Mouse (Mus musculus) 416B (cell line): ENCODE data around the gene Lyrm9.
"Not testable (repeated sequence)": the region's sequence is repeated elsewhere in the genome, so short reads cannot be mapped to it uniquely, and the experiment has no call there.

Experiments
- DNase-seq: peaks from one replicate; pipeline ENCODE4 v3.0.0; 2011; ENCODE audit warnings: low read depth

Gene Lyrm9

DNA sequence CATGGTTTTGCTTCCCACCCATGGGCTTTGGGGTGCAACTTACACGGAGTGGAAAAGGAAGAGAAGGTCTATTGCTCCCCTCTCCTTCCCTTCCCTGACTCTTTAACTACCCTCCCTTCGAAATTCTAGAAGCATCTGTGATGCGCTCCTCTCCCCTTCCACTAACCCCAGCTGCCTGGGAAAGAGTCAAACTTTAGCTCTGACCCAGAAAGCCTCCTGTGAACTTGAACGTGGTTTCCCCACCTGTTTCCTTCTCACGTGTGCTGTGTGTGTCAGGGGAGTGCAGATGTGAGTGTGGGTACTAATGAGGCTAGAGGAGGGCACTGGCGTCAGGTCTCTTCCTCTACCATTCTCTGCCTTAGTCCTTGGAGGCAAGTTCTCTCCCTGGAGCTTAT, 25.5 kb downstream of the Lyrm9 start:
- no peak for DNase-seq

DNA sequence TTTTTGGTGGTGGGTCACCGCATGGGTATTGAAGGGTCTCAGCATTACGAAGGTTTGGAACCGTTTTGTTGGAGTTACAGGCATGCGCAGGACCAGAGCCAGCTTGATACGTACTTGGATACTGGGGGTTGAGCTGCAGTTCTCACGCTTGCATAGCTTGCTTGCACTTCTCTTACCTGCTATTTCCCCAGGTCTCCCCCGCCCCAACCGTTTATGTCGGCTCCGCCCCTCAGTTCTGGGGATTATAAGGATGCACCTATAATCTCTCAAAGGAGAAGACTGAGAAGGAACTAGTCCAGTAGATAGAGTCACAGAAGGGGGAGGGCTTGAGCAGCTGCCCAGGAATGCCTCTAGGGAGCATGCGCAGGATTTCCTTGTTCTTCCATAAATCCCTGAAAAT, 26.1 kb downstream of the Lyrm9 start:
- no peak for DNase-seq

DNA sequence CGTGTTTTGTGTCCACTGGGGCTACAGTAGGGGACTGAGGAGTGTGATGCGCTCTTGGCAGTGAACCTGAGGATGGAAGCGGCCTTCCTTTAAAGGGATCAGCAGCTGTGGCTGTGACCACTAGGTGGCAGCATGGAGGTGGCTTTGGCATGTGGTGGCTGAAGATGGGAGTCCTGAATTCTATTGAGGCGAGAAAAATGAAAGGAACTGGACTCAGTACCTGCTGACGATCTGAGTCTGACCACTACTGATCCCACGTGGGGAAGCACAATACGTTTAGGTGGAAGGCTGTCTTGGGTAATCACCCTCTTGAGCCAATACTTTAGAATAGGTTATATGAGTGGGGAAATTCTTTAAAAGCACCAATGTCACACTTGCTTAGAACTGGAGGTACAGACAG, 29.9 kb downstream of the Lyrm9 start:
- DNase-seq = peak; percentile 85

DNA sequence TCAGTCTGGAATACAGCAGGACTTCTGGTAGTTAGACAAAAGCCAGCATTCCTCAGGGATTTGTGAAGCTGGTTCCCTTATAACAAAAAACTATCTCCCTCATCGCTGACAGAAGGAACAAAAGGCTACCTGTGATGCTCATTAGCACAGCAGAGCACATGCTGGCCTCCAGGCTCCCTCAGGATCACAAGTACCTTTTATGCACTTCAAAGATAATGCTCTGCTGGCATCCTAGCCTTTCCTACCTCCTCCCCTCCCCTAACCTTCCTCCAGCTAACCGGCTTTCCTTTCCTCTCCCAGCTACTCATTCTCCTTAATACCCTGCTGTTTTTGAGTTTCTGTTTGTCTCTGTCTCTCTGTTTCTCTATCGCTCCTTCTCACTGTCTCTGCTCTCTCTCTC, 31.2 kb downstream of the Lyrm9 start:
- no peak for DNase-seq

DNA sequence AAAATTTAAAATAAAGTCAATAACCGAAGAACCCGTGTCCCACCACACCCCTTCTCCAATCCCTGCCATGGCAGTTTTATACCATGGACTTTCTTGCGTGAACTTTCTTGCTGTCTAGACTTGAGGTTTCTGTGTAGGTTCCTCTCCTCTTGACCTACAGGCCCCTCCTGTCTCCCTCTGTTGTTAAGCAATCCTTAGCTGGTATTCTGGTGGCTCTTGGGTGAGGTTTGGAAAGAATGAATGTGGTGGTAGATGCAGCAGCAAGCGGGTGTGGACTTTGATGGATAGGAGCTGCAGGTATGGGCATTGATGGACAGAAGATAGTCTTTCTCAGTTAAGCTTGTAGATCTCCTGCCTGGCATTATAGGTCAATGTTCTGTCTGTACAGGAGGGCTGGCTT, 37.5 kb downstream of the Lyrm9 start:
- peak; percentile 59 for DNase-seq

DNA sequence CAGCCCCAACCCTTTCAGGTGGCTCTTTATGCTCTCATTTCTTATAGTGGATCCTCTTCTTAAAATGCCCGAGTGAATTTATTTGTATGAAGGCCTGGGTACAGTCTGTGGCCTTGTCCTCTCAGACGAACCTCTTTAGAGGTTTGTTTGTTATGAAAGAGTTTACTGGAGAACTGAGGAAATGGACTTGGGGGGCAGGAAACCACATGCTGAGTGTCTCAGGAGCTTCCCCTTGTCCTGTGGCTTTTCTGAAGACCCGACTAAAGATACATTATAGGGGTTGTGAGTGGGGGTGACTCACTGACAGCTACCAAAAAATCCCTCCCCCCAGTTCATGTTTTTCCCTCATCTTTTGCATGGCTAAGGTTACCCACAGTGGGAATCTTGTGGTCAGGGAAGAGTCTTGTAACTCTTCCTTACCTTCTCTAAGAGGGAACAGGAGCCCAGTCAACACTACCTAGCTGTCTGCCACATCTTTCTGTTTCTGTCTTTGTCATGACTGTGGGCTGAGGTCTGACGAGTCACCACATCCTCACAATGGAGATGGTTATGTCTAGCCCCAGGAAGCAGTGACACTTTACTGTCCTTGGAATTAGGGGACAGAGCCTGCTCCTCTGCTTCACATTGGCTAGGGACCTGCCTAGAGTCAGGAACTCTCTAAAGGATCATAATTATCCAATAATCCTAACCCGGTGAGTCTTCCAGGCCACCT, 38.3 kb downstream of the Lyrm9 start:
- DNase-seq = peak; percentile 88

DNA sequence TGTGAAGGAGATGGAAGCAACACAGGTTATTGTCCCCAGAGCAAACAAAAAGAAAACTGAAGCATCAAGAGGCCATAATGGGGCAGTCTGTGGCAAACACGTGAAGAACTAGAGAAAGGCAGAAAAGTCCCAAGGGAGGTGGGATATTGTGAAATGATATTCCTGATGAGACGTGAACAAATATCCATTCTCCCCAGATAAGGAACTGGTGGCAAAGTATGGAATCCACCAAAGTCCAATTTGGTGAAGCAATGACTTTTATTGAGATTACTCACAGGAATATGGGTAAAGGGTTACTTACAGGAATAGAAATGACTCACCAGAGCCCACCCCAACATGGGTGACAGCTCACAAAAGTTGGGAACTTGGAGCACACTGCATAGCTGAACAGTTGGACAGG, 38.9 kb downstream of the Lyrm9 start:
- no peak for DNase-seq

DNA sequence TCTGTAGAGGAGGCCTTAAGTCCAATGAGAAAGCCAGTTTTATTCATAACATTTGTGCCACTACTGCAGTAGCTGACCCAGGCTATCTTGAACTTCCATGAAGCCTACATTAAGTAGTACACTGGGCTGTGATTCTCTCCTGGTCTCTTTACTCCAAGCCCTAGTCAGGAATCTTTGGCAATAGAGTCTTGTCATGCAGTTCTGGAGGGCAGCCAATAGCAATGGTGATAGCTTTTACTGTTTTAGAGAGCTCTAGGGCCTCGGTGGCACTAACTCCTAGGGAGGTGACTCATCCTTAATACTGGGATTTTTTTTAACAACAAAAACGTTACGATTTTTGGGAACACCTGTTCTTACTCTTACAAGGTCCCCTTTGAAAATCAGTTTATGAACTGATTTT, 40.1 kb downstream of the Lyrm9 start:
- peak; percentile 44 for DNase-seq

DNA sequence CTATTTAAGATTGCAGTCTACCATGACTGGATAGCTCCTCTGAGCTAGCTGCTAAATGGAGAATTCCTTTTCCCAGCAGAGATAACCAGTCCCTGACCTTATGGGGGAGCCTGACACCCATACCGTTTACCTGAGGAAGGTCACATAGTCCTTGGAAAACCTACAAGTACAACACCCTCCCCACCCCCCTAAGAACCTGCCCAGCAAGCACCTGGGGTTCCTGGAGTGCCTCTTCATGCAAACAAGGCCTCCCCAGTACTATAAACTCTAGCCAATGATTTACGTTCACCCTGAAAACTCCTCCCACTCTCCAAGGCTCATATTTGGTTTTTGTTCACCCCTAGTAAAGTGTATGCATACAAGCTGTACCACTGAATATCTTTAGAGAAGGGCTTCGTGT, 41.3 kb downstream of the Lyrm9 start:
- DNase-seq = no peak

DNA sequence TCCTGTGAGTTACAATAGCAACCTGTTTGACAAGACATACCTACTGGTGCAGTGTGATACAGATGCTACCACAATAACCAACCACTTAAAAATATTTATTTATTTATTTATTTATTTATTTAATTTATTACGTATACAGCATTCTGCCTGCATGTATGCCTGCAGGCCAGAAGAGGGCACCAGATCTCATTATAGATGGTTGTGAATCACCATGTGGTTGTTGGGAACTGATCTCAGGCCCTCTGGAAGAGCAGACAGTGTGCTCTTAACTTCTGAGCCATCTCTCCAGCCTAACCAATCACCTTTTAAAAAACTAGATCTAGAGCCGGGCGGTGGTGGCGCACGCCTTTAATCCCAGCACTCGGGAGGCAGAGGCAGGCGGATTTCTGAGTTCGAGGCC, 42.8 kb downstream of the Lyrm9 start:
- DNase-seq = not testable (repeated sequence)

DNA sequence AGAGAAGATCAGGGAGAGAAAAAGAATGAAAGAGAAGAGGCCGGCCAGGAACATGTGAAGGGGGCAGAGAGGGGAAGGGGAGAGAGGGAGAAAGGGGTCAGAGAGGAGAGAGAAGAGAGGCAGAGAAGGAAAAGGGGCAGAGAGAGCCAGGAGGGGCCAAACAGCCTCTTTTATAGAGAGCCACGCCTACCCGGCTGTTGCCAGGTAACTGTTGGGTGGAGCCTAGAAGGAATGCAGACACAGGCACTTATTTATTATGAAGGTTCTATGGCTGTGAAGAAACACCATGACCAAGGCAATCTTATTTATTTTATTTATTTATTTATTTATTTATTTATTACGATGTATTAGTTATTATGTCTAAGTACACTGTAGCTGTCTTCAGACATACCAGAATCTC, 44.5 kb downstream of the Lyrm9 start:
- DNase-seq = no peak

DNA sequence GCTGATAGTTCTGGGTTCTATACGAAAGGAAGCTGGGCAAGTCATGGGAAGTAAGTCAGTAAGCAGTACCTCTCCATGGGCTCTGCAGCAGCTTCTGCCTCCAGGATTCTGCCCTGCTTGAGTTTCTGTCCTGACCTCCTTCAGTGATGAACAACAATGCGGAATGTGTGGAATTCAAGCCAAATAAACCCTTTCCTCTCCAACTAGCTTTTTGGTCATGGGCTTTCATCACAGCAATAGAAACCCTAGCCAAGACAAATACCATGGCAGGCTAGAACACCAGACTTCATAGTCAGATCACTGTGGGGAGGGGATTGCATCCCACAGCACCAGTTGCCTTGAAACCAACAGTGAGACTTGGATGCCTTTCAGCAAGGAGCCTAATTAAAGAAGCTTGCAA, 46.4 kb downstream of the Lyrm9 start:
- no peak for DNase-seq

DNA sequence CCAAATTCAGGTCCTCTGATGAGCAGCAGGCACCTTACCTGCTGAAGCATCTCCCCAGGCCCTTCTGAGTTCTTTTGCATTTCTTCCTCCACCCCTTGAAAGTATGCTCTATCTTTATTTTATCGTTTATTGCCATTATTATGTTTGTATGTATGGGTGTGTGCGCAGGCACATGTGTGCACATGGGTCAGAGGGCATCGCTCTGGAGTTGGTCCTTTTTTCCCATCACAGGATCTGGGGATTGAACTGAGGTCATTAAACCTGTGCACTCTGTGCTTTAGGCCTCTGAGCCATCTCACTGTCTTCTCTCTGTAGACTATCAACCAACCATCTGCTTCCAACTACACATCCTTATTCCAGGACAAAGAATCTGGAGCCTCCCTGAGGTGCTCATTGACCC, 53.3 kb downstream of the Lyrm9 start:
- DNase-seq = no peak

DNA sequence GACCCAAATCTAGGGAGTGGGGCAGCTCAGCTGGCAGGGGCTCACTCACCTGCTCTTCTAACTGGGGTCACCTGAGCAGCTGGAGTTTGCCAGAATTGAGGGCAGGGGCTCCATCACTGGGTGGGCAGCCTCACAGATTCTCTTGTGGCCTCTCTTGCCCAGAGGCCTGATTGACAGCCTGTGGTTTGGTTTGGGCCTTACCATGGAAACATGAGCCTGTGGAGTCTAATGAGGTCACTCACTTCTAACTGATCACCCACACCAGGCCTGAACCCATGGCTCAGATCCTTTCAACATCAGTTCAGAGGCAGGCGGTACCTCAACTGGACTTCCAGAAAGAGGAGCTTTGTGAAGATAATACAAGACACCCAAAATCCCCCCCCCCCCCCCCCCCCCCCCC, 60.3 kb downstream of the Lyrm9 start:
- peak; percentile 73 for DNase-seq

DNA sequence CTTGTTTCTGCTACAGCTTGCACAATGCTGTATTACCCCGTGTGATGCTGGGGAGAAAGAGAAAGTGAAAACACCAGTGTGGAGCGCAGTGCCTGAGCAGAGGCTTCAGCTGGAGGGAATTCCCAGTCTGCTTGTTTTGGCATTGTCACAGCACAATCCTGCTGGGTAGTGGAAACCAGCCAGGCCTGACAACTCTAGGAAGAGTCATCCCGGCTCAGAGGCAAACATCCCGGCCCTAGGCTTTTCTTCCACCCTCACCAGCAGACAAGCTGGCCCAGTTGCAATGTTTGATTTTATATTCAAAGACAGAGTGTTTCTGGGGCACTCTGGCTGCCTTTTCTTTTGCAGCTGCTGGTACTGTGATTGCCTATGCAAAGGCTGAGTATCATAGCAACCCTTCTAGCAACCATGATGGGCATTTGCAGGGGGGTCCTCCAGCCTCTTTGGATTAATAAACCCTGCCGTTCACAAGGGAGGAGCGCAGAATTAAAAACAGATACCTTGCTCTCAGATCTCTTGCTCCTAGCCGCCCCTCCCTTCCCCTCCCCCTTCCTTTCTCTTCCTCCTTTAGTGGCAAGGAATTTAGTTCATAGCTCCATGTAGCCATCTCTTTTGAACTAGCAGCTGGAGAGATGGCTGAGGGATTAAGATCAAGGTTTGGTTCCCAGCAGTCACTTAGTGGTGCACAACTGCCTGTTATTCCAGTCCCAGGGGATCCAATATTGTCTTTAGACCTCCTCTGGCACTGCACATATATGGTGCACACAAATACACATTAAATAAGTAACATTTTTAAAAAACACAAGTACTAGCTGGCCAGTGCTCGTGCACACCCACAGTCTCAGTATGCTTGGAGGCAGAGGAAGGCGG, 61.0 kb downstream of the Lyrm9 start:
- DNase-seq = no peak

DNA sequence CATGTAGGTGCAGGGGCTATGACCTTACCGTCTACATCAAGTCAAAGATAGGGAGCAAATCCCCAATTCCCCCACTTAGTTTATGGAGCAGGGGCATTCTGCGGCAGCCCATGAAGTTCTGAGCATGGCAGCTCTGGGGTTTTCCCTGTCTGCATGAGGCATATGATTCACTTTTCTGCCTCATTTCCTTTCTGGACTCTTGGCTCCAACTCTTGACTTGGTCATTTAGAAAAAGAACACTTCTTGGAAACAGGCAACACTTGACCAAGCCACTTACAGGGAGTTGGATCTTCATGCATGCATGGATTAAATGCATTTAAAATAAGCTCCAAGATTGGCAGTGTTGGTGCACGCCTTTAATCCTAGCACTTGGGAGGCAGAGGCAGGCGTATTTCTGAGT, 62.8 kb downstream of the Lyrm9 start:
- DNase-seq = no peak
